Mouse (Mus musculus): Measurements from ENCODE around the gene Nadsyn1. TPM values are rescaled to one million over a fixed set of nuclear protein-coding genes. Genes with fewer than 3 reads are reported as not detected.

Gene Nadsyn1
- total RNA-seq, 4 experiments from 2014 or later: 6.7 to 12.4 (median 7.3) TPM

GRCm38 (mm10) chr7:143805199-143805624 is 17.4 kb downstream of the Nadsyn1 start:
- DNase-seq (ENCODE audit: low spot score in 2 of 2): peak in 1 of 2 experiments; percentile 55

- no peak for DNase-seq (ENCODE audit: low spot score in 2 of 2)
Observed at GRCm38 (mm10) chr7:143801195-143802065, 21.2 kb downstream of the Nadsyn1 start.

- no peak for DNase-seq (ENCODE audit: low spot score in 2 of 2)
Observed at GRCm38 (mm10) chr7:143800770-143801169, 21.9 kb downstream of the Nadsyn1 start.

- no peak for DNase-seq (ENCODE audit: low spot score in 2 of 2)
Observed at GRCm38 (mm10) chr7:143798783-143799182, 23.9 kb downstream of the Nadsyn1 start.

GRCm38 (mm10) chr7:143793121-143793520 is 29.5 kb downstream of the Nadsyn1 start:
- no peak for DNase-seq (ENCODE audit: low spot score in 2 of 2)

GRCm38 (mm10) chr7:143792336-143792985 is 30.2 kb downstream of the Nadsyn1 start:
- DNase-seq (ENCODE audit: low spot score in 2 of 2): no peak

- peak; percentile 56 to 61 for DNase-seq (ENCODE audit: low spot score in 2 of 2)
Observed at GRCm38 (mm10) chr7:143783996-143784829, 38.4 kb downstream of the Nadsyn1 start, which contains the start of gene Mrgpre. TSS of gene Mrgpre (minus strand) at chr7:143784500.

- no peak for DNase-seq (ENCODE audit: low spot score in 2 of 2)
Observed at GRCm38 (mm10) chr7:143783378-143783995, 39.2 kb downstream of the Nadsyn1 start.

- no peak for DNase-seq (ENCODE audit: low spot score in 2 of 2)
Observed at GRCm38 (mm10) chr7:143777375-143777774, 45.3 kb downstream of the Nadsyn1 start.

GRCm38 (mm10) chr7:143776137-143776536 is 46.5 kb downstream of the Nadsyn1 start:
- DNase-seq (ENCODE audit: low spot score in 2 of 2): no peak

- DNase-seq (ENCODE audit: low spot score in 2 of 2): no peak
Observed at GRCm38 (mm10) chr7:143769461-143769860, 53.2 kb downstream of the Nadsyn1 start.

GRCm38 (mm10) chr7:143768267-143768666 is 54.4 kb downstream of the Nadsyn1 start:
- no peak for DNase-seq (ENCODE audit: low spot score in 2 of 2)

- DNase-seq (ENCODE audit: low spot score in 2 of 2): no peak
Observed at GRCm38 (mm10) chr7:143766893-143767292, 55.8 kb downstream of the Nadsyn1 start, which contains the start of gene Mrgprg. TSS of gene Mrgprg (minus strand) at chr7:143766993.

GRCm38 (mm10) chr7:143764876-143765530 is 57.6 kb downstream of the Nadsyn1 start:
- no peak for DNase-seq (ENCODE audit: low spot score in 2 of 2)

- DNase-seq (ENCODE audit: low spot score in 2 of 2): no peak
Observed at GRCm38 (mm10) chr7:143763794-143764193, 58.9 kb downstream of the Nadsyn1 start.

- DNase-seq (ENCODE audit: low spot score in 2 of 2): no peak
Observed at GRCm38 (mm10) chr7:143758956-143759355, 63.7 kb downstream of the Nadsyn1 start.

- DNase-seq (ENCODE audit: low spot score in 2 of 2): no peak
Observed at GRCm38 (mm10) chr7:143757696-143758095, 65.0 kb downstream of the Nadsyn1 start.

GRCm38 (mm10) chr7:143757027-143757390 is 65.6 kb downstream of the Nadsyn1 start:
- peak in 1 of 2 experiments; percentile 50 for DNase-seq (ENCODE audit: low spot score in 2 of 2)

- no peak for DNase-seq (ENCODE audit: low spot score in 2 of 2)
Observed at GRCm38 (mm10) chr7:143756125-143757026, 66.3 kb downstream of the Nadsyn1 start, which contains the start of gene Osbpl5. TSS of gene Osbpl5 (minus strand) at chr7:143756985.
